Mouse (Mus musculus) ZHBTc4 (cell line): Measurements from ENCODE around the gene Gm21149.
"Not testable (repeated sequence)": the region's sequence is repeated elsewhere in the genome, so short reads cannot be mapped to it uniquely, and the experiment has no call there.

Experiments used
- DNase-seq: peaks from one replicate; pipeline ENCODE4 v3.0.0-alpha.2; 2011; ENCODE audit warnings: low read depth, low spot score

Gm21149 gene

GRCm38 (mm10) chr5:15476423-15476822 lies at the start of gene Gm21149:
Gene Gm21149 (minus strand): TSS chr5:15476523.
- not testable (repeated sequence) for DNase-seq

GRCm38 (mm10) chr5:15522470-15522869 lies 46.1 kb upstream of the Gm21149 start:
- DNase-seq: not testable (repeated sequence)

- DNase-seq: not testable (repeated sequence)
Measured at GRCm38 (mm10) chr5:15522028-15522427, 45.7 kb upstream of the Gm21149 start.

- DNase-seq: not testable (repeated sequence)
Measured at GRCm38 (mm10) chr5:15520418-15520817, 44.1 kb upstream of the Gm21149 start.

- not testable (repeated sequence) for DNase-seq
Measured at GRCm38 (mm10) chr5:15517150-15517549, 40.8 kb upstream of the Gm21149 start.

- not testable (repeated sequence) for DNase-seq
Measured at GRCm38 (mm10) chr5:15512236-15512635, 35.9 kb upstream of the Gm21149 start.

GRCm38 (mm10) chr5:15509911-15510310 lies 33.6 kb upstream of the Gm21149 start:
- not testable (repeated sequence) for DNase-seq

- not testable (repeated sequence) for DNase-seq
Measured at GRCm38 (mm10) chr5:15508460-15509451, 32.4 kb upstream of the Gm21149 start.

- DNase-seq: not testable (repeated sequence)
Measured at GRCm38 (mm10) chr5:15507757-15508459, 31.6 kb upstream of the Gm21149 start.

GRCm38 (mm10) chr5:15507309-15507619 lies 30.9 kb upstream of the Gm21149 start:
- DNase-seq: no peak

GRCm38 (mm10) chr5:15506575-15507308 lies 30.4 kb upstream of the Gm21149 start:
- peak; percentile 89 for DNase-seq

- not testable (repeated sequence) for DNase-seq
Measured at GRCm38 (mm10) chr5:15498774-15499400, 22.6 kb upstream of the Gm21149 start.

GRCm38 (mm10) chr5:15498350-15498749 lies 22.0 kb upstream of the Gm21149 start:
- not testable (repeated sequence) for DNase-seq

- DNase-seq: not testable (repeated sequence)
Measured at GRCm38 (mm10) chr5:15490934-15491333, 14.6 kb upstream of the Gm21149 start.

GRCm38 (mm10) chr5:15488743-15489142 lies 12.4 kb upstream of the Gm21149 start:
- no peak for DNase-seq

- DNase-seq: not testable (repeated sequence)
Measured at GRCm38 (mm10) chr5:15484616-15485015, 8.3 kb upstream of the Gm21149 start.

- not testable (repeated sequence) for DNase-seq
Measured at GRCm38 (mm10) chr5:15483576-15483975, 7.3 kb upstream of the Gm21149 start.

- not testable (repeated sequence) for DNase-seq
Measured at GRCm38 (mm10) chr5:15482815-15483214, 6.5 kb upstream of the Gm21149 start.

- DNase-seq: not testable (repeated sequence)
Measured at GRCm38 (mm10) chr5:15470141-15470540, 6.2 kb downstream of the Gm21149 start.

GRCm38 (mm10) chr5:15467768-15468167 lies 8.6 kb downstream of the Gm21149 start:
- not testable (repeated sequence) for DNase-seq

- DNase-seq: not testable (repeated sequence)
Measured at GRCm38 (mm10) chr5:15466218-15466617, 10.1 kb downstream of the Gm21149 start.
